Mouse (Mus musculus): ENCODE measurements around the gene Htr3a.

- no peak for TF ChIP-seq MEF2A (IDR thresholded peaks at IDR 0.05; ENCODE audit: borderline replicate concordance, low read depth, low read length)
- no peak for TF ChIP-seq POLR2A (IDR thresholded peaks at IDR 0.05; ENCODE audit: low read depth, low read length)
- TF ChIP-seq ZC3H11A (IDR thresholded peaks at IDR 0.05; ENCODE audit: low read depth, low read length) = no peak
- TF ChIP-seq HCFC1 (IDR thresholded peaks at IDR 0.05; ENCODE audit: low read depth, low read length) = no peak
- no peak for TF ChIP-seq GABPA (IDR thresholded peaks at IDR 0.05; ENCODE audit: insufficient replicate concordance, low read depth, low read length)
- TF ChIP-seq USF2 (conservative IDR thresholded peaks at IDR 0.05; ENCODE audit: low read depth, low read length) = no peak
- no peak for TF ChIP-seq CTCF (conservative IDR thresholded peaks at IDR 0.05 in 1 of 2, IDR thresholded peaks at IDR 0.05 in 1 of 2; ENCODE audit: low read depth in 2 of 2, low read length in 2 of 2)
- no peak for TF ChIP-seq MAX (IDR thresholded peaks at IDR 0.05; ENCODE audit: low read length)
Measured at GRCm38 (mm10) chr9:48894755-48895154, 16.1 kb downstream of the Htr3a start.
